34 mouse cellular contexts compared by ENCODE assay signal in genomic region chr2:92125330-92125729, GRCm38 (mm10).
"Had no signal": no experiment of that assay in that cellular context is flagged by ENCODE, and none has a peak within 500 bp of the region (broad histone marks: within the 10 kb centered on the region; RNA-seq: fewer than 3 reads in every experiment).

No protein-coding gene starts in this region.

- H3K4me3 ChIP-seq: heart, embryonic 10.5 days; heart, embryonic 12.5 days; heart, embryonic 13.5 days; heart, embryonic 15.5 days; hindbrain, embryonic 10.5 days; hindbrain, embryonic 12.5 days; hindbrain, embryonic 13.5 days; hindbrain, embryonic 15.5 days; intestine, embryonic 15.5 days; kidney, embryonic 15.5 days; layer of hippocampus, adult 2 months; left cerebral cortex, adult 2 months had no signal

- H3K4me1 ChIP-seq: heart, embryonic 10.5 days; heart, embryonic 12.5 days; heart, embryonic 13.5 days; heart, embryonic 15.5 days; hindbrain, embryonic 10.5 days; hindbrain, embryonic 12.5 days; hindbrain, embryonic 13.5 days; hindbrain, embryonic 15.5 days; intestine, embryonic 15.5 days had no signal

- H3K36me3 ChIP-seq: heart, embryonic 10.5 days; heart, embryonic 12.5 days; heart, embryonic 13.5 days; heart, embryonic 15.5 days; hindbrain, embryonic 10.5 days; hindbrain, embryonic 12.5 days; hindbrain, embryonic 13.5 days; hindbrain, embryonic 15.5 days; intestine, embryonic 15.5 days; kidney, embryonic 15.5 days had no signal

- H3K27me3 ChIP-seq: heart, embryonic 12.5 days; heart, embryonic 13.5 days; heart, embryonic 15.5 days; hindbrain, embryonic 12.5 days; hindbrain, embryonic 13.5 days; hindbrain, embryonic 15.5 days; intestine, embryonic 15.5 days; kidney, embryonic 15.5 days had no signal

- H3K27ac ChIP-seq: heart, embryonic 10.5 days; heart, embryonic 13.5 days; heart, embryonic 15.5 days; hindbrain, embryonic 10.5 days; hindbrain, embryonic 12.5 days; hindbrain, embryonic 13.5 days; hindbrain, embryonic 14.5 days; hindbrain, embryonic 15.5 days; hindbrain, postnatal 0 days; intestine, embryonic 15.5 days; kidney, embryonic 15.5 days; kidney, postnatal 0 days; layer of hippocampus, adult 2 months; left cerebral cortex, adult 2 months had no signal

- DNase-seq: heart, postnatal 10 days; heart, postnatal 14 days; heart, postnatal 36 days; heart, postnatal 4 days; kidney, adult 11 months; kidney, adult 18-20 months; kidney, adult 2 months; kidney, adult 8-10 months; kidney, adult 9 months; kidney, postnatal 10 days; kidney, postnatal 14 days; kidney, postnatal 25 days; kidney, postnatal 36 days; kidney, postnatal 4 days; layer of hippocampus, adult 9-11 months had no signal

- H3K9me3 ChIP-seq: heart, embryonic 10.5 days; heart, embryonic 13.5 days; heart, embryonic 15.5 days; hindbrain, embryonic 10.5 days; hindbrain, embryonic 12.5 days; hindbrain, embryonic 13.5 days; hindbrain, embryonic 15.5 days; intestine, embryonic 15.5 days; kidney, embryonic 15.5 days had no signal

- H3K9ac ChIP-seq: heart, embryonic 12.5 days; heart, embryonic 13.5 days; heart, embryonic 15.5 days; hindbrain, embryonic 12.5 days; hindbrain, embryonic 13.5 days; hindbrain, embryonic 14.5 days; hindbrain, embryonic 15.5 days; intestine, embryonic 15.5 days; kidney, embryonic 15.5 days had no signal

- ATAC-seq: hindbrain, embryonic 16.5 days; hindbrain, postnatal 0 days; inflammation-experienced regulatory T-cells, adult 6 months; intestine, embryonic 15.5 days; intestine, embryonic 16.5 days; intestine, postnatal 0 days had no signal
